Mouse (Mus musculus) testis, adult 2 months (tissue): ENCODE measurements at regions not wholly inside any gene's neighbourhood (a gene's known extent, or its start where the extent isn't known, plus 50 kb on each side); places are given as distances from the start of the nearest gene placed in this dataset.

Experiments used
- CTCF ChIP-seq: fragments of 200-500 bp; IDR thresholded peaks from 2 replicates; pipeline ENCODE4 v1.5.1; 2012; ENCODE audit warnings: low read depth, mild to moderate bottlenecking, inconsistent platforms, low read length, moderate library complexity; ENCODE audit not compliant: control insufficient read depth, insufficient read depth, insufficient replicate concordance
- POLR2A ChIP-seq: fragments of 200-500 bp; IDR thresholded peaks from 2 replicates; pipeline ENCODE4 v1.6.1; 2012; ENCODE audit warnings: low read depth, mild to moderate bottlenecking, inconsistent platforms, low read length, moderate library complexity; ENCODE audit not compliant: control insufficient read depth

DNA sequence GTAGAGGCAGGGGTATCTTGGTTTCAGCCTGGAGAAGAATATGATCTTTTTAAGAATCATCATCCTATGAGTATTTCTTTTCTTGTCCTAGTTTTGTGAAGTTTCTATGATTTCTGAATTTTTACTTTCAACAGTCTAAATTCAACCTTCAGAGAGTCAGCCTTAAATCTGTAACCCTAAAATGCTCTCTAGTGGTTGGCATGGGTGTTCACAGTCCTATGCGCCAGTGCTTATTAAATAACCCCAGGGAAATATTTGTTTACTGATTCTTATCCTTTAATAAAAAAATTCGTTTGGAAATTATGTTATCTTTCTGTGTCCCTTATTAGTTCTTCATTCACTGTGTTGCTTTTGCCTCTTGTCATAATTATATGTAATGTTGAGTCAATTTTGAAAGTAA is 436.5 kb upstream of the Fign start:
- no peak for TF ChIP-seq CTCF
- no peak for TF ChIP-seq POLR2A
